Mouse (Mus musculus) limb, embryonic 12.5 days (tissue): ENCODE results near the gene Oosp2. TPM values are rescaled to one million over a fixed set of nuclear protein-coding genes. Genes with fewer than 3 reads are reported as not detected.

Experiments used
- ATAC-seq: fragments of 200-750 bp; cut with Nextera tagmentation; 2 replicates; pipeline ENCODE4 v1.8.0; 2017; ENCODE audit warnings: low read depth, moderate TSS enrichment; ENCODE audit not compliant: insufficient number of reproducible peaks, insufficient read depth, low FRiP score, low TSS enrichment
- H3K27ac ChIP-seq: fragments of 300-500 bp; sonication (generic); 2 replicates; pipeline ENCODE4 v1.5.1; 2016; ENCODE audit warnings: mild to moderate bottlenecking, moderate library complexity
- H3K27me3 ChIP-seq: fragments of 300-500 bp; sonication (generic); 2 replicates; pipeline ENCODE4 v1.6.1; 2016; ENCODE audit warnings: mild to moderate bottlenecking, moderate library complexity
- H3K36me3 ChIP-seq: fragments of 300-500 bp; sonication (generic); 2 replicates; pipeline ENCODE4 v1.6.1; 2016; ENCODE audit warnings: mild to moderate bottlenecking, moderate library complexity
- H3K4me1 ChIP-seq: fragments of 300-500 bp; sonication (generic); replicated peaks from 2 replicates; pipeline ENCODE4 v1.6.1; 2016
- H3K4me2 ChIP-seq: fragments of 300-500 bp; sonication (generic); 2 replicates; pipeline ENCODE4 v1.6.1; 2016; ENCODE audit warnings: mild to moderate bottlenecking, moderate library complexity
- H3K4me3 ChIP-seq: fragments of 300-500 bp; sonication (generic); replicated peaks from 2 replicates; pipeline ENCODE4 v1.5.1; 2016; ENCODE audit warnings: mild to moderate bottlenecking
- H3K9ac ChIP-seq: fragments of 300-500 bp; sonication (generic); replicated peaks from 2 replicates; pipeline ENCODE4 v1.6.1; 2016; ENCODE audit warnings: mild to moderate bottlenecking, moderate library complexity
- H3K9me3 ChIP-seq: fragments of 300-500 bp; sonication (generic); 2 replicates; pipeline ENCODE4 v1.6.1; 2016; ENCODE audit warnings: mild to moderate bottlenecking, moderate library complexity
- WGBS: fragments of 180-500 bp; shearing (Covaris S2); methylation state at CpG from one replicate; pipeline ENCODE4 v1.1.7; 2016; 5-methylcytosine and 5-hydroxymethylcytosine counted together
- polyA plus RNA-seq: library from polyadenylated mRNA; unstranded; fragments of >200 nt; fragmentation: Nextera tagmentation; extraction: Ambion mirVana; gene quantifications from 2 replicates; pipeline ENCODE4 v1.2.1, GENCODE M21; 2016

Gene Oosp2
- polyA plus RNA-seq, 1 experiment from 2014 or later: not detected

DNA sequence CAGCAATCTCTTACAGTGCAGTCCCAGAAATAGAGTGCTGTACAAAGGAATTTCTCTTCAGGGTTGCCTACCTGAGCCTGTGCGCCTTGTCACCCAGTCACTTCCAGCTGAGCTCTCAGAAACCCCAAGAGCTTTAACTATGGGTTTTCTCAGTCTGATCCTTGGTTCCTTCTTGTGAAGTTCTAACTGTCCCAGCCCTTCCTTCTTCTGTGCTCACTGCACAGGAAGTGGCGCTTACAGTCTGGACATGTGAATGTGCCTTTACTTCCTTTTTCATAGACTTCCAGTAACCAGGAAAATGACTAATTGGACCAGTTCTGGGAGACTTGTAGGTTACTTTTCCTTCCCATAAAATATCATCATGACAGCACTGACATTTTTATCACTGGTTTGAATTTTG, 55.8 kb downstream of the Oosp2 start, which contains the start of gene Ms4a6d:
Gene Ms4a6d (minus strand): TSS at position 247 of the 400 bp plus-strand sequence.
- 95% methylated on average over 2 of the region's 2 CpGs for WGBS
- no peaks in the 10 kb centered on the region for H3K36me3 ChIP-seq
- H3K27ac ChIP-seq: no peak within 1 kb of the TSS
- no peaks in the 10 kb centered on the region for H3K27me3 ChIP-seq
- H3K4me3 ChIP-seq: no peak within 1 kb of the TSS
- H3K9me3 ChIP-seq: no peaks in the 10 kb centered on the region
- no peak for ATAC-seq
- no peak within 1 kb of the TSS for H3K4me2 ChIP-seq
- no peak within 1 kb of the TSS for H3K9ac ChIP-seq
- no peaks in the 10 kb centered on the region for H3K4me1 ChIP-seq

DNA sequence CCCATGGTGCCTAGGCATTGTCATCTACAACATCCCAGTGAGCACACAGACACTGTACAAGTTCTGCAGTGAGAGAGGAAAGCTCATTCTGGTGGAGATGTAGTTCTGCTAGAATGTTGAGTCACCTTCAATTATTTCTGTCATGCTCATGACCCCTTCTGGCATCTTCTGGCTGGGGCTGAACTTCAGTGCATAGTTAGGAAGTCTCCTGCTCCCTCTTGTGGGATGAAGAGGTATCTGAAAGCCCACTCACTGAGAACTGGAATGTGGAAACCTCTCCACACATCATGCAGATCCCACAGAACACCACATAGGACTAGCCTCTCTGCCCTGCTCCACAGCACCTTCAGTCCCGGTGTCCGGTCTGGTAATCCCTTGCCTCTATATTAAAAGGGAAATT, 58.3 kb downstream of the Oosp2 start:
- H3K4me2 ChIP-seq: no peak overlapping the region

DNA sequence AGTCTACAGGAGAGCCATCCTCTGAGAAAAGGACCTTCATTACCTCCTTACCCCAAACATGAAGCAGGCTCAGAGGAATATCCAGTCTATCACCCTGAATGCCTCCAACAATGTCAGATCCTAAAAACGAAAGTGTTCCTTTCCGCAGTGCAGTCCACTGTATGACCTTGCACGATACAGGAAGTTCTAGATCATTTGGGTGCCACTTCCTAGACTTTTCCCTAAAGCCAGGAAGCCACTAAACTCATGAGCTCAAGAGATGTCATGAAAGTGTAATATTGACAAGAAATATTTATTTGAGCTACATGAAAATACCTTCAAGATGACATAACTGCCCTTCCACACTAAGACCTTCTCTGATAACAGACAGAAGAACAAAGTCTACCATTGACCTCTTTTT, 59.0 kb downstream of the Oosp2 start:
- Histone ChIP-seq H3K9ac (no peak overlapping the region), H3K36me3 (no peaks in the 10 kb centered on the region), H3K4me2 (no peak overlapping the region), H3K27me3 (no peaks in the 10 kb centered on the region), H3K4me3 (no peak overlapping the region), H3K4me1 (no peaks in the 10 kb centered on the region), H3K9me3 (no peaks in the 10 kb centered on the region), H3K27ac (no peak overlapping the region)
- WGBS: 92% methylated on average over 3 of the region's 3 CpGs
- ATAC-seq: no peak

More for the DNA sequence above, 58.3 kb downstream of the Oosp2 start:
- Histone ChIP-seq H3K4me1 (no peaks in the 10 kb centered on the region), H3K27ac (no peak overlapping the region), H3K9me3 (no peaks in the 10 kb centered on the region), H3K9ac (no peak overlapping the region), H3K4me3 (no peak overlapping the region), H3K36me3 (no peaks in the 10 kb centered on the region), H3K27me3 (no peaks in the 10 kb centered on the region)
- no peak for ATAC-seq
- WGBS: 89% methylated on average over 2 of the region's 2 CpGs

Other genes with a start within 250 kb of the Oosp2 start
- not detected in 2 replicates for gene Ms4a4b, start 217.0 kb downstream of the Oosp2 start, polyA plus RNA-seq
- 1.8 and 2.5 TPM in 2 replicates for gene Ms4a6c, start 191.2 kb downstream of the Oosp2 start, polyA plus RNA-seq
- not detected in 2 replicates for gene Gm8369, start 174.6 kb downstream of the Oosp2 start, polyA plus RNA-seq
- 2.3 and 2.9 TPM in 2 replicates for gene Ms4a6b, start 144.0 kb downstream of the Oosp2 start, polyA plus RNA-seq
- 0.63 and 0.73 TPM in 2 replicates for gene Ms4a4d, start 123.8 kb downstream of the Oosp2 start, polyA plus RNA-seq
- 2.0 and 2.3 TPM in 2 replicates for gene Ms4a6d, start 55.7 kb downstream of the Oosp2 start, polyA plus RNA-seq
- gene Ms4a2, start 36.8 kb downstream of the Oosp2 start, polyA plus RNA-seq: 0.61 TPM in 1 of 2 replicates, not detected in the other
- gene Ms4a3, start 19.7 kb downstream of the Oosp2 start, polyA plus RNA-seq: not detected in 2 replicates
- 0.63 TPM in 1 of 2 replicates, not detected in the other for gene Oosp1, start 30.6 kb upstream of the Oosp2 start, polyA plus RNA-seq
- gene Oosp3, start 36.5 kb upstream of the Oosp2 start, polyA plus RNA-seq: not detected in 2 replicates
- gene Gif, start 87.0 kb upstream of the Oosp2 start, polyA plus RNA-seq: not detected in 2 replicates
- 45.5 and 45.6 TPM in 2 replicates for gene Mrpl16, start 109.8 kb upstream of the Oosp2 start, polyA plus RNA-seq
- 5.1 and 5.8 TPM in 2 replicates for gene Stx3, start 158.8 kb upstream of the Oosp2 start, polyA plus RNA-seq
- not detected in 2 replicates for gene Olfr1417, start 178.7 kb upstream of the Oosp2 start, polyA plus RNA-seq
- not detected in 2 replicates for gene Olfr1418, start 200.5 kb upstream of the Oosp2 start, polyA plus RNA-seq
- gene Olfr1419, start 214.5 kb upstream of the Oosp2 start, polyA plus RNA-seq: not detected in 2 replicates
- gene Olfr1420, start 226.0 kb upstream of the Oosp2 start, polyA plus RNA-seq: 0.15 TPM in 1 of 2 replicates, not detected in the other